Mouse (Mus musculus) neural tube, embryonic 14.5 days (tissue): ENCODE data around the gene Sirt4. TPM values are rescaled to one million over a fixed set of nuclear protein-coding genes. Genes with fewer than 3 reads are reported as not detected.
"Not testable (repeated sequence)": the region's sequence is repeated elsewhere in the genome, so short reads cannot be mapped to it uniquely, and the experiment has no call there.

Experiments used
- ATAC-seq: fragments of 200-750 bp; cut with Nextera tagmentation; 2 replicates; pipeline ENCODE4 v1.8.0; 2017; ENCODE audit warnings: low read depth, mild to moderate bottlenecking, moderate TSS enrichment, moderate library complexity
- H3K27ac ChIP-seq: fragments of 300-500 bp; sonication (generic); 2 replicates; pipeline ENCODE4 v1.5.1; 2014; ENCODE audit warnings: low read depth, mild to moderate bottlenecking, control low read depth, low read length, moderate library complexity, mixed read lengths
- H3K27me3 ChIP-seq: fragments of 300-500 bp; sonication (generic); 2 replicates; pipeline ENCODE4 v1.6.1; 2014; ENCODE audit warnings: low read length; ENCODE audit not compliant: control insufficient read depth, insufficient read depth
- H3K36me3 ChIP-seq: fragments of 300-500 bp; sonication (generic); 2 replicates; pipeline ENCODE4 v1.6.1; 2014; ENCODE audit warnings: low read length, mixed read lengths; ENCODE audit not compliant: control insufficient read depth, insufficient read depth
- H3K4me1 ChIP-seq: fragments of 300-500 bp; sonication (generic); 2 replicates; pipeline ENCODE4 v1.6.1; 2014; ENCODE audit warnings: low read length; ENCODE audit not compliant: control insufficient read depth, insufficient read depth
- H3K4me2 ChIP-seq: fragments of 300-500 bp; sonication (generic); 2 replicates; pipeline ENCODE4 v1.6.1; 2014; ENCODE audit warnings: mild to moderate bottlenecking, low read depth, low read length, control low read depth
- H3K4me3 ChIP-seq: fragments of 300-500 bp; sonication (generic); 2 replicates; pipeline ENCODE4 v1.5.1; 2014; ENCODE audit warnings: low read depth, low read length, control low read depth, mixed read lengths
- H3K9ac ChIP-seq: fragments of 300-500 bp; sonication (generic); replicated peaks from 2 replicates; pipeline ENCODE4 v1.6.1; 2014; ENCODE audit warnings: low read depth, mild to moderate bottlenecking, control low read depth, low read length, mixed read lengths
- H3K9me3 ChIP-seq: fragments of 300-500 bp; sonication (generic); 2 replicates; pipeline ENCODE4 v1.6.1; 2016; ENCODE audit warnings: low read length; ENCODE audit not compliant: control insufficient read depth
- WGBS: fragments of 180-500 bp; shearing (Covaris S2); extraction: QIAGEN DNeasy Blood & Tissue Kit; methylation state at CpG from one replicate; pipeline ENCODE4 v1.1.7; 2014; 5-methylcytosine and 5-hydroxymethylcytosine counted together
- polyA plus RNA-seq: library from polyadenylated mRNA; unstranded; fragments of >200 nt; fragmentation: Nextera tagmentation; extraction: Ambion mirVana; gene quantifications from 2 replicates; pipeline ENCODE4 v1.2.1, GENCODE M21; 2014

Gene Sirt4
- polyA plus RNA-seq, 1 experiment from 2014 or later = 32.6 TPM

DNA sequence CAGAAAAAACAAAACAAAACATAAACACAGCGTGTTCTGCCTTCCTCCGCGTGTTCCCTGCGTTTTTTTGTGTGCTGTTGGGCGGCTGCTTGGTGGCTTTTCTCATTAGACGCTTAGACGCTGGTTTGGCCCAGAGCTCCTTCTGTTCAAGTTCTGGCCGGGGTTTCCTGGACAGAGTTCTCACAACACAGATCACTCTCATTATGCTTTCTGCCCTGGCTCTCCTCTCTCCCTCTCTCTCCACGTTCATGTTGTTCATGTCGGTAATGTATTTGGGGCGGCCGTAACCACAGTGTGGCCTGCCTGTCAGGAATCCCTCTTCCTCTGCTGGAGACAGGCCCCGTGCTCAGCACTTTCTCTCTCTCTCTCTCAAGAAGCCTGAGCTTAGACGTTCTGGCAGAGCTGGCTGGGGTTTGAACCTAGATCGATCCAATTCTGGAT lies 24.8 kb upstream of the Sirt4 start:
- no peak for ATAC-seq
- Histone ChIP-seq H3K9ac (no peak overlapping the region), H3K4me1 (peaks cover 28% of the 10 kb centered on the region), H3K4me2 (peak overlapping the region; percentile 82; the same call in 1 of the 2 replicates), H3K36me3 (no peaks in the 10 kb centered on the region), H3K27me3 (no peaks in the 10 kb centered on the region), H3K9me3 (no peaks in the 10 kb centered on the region), H3K4me3 (no peak overlapping the region), H3K27ac (peak overlapping the region; percentile 28; the same call in 1 of the 2 replicates)
- 43% methylated on average over 15 of the region's 15 CpGs for WGBS

DNA sequence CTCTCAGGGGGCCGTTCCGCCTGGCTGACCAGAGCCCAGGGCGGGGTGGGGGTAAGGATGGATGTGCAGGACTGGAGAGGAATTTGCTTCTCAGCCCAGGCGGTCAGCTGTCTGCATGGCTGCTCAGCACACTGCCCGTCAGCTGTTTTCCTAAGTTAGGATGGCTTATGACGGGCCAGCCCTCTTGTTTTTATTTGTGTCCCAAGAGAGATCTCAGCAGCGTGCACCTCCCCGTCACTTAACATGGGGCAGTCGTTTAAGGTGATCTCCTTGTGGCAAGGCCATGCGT lies 24.3 kb upstream of the Sirt4 start:
- Histone ChIP-seq H3K4me3 (peak overlapping the region; percentile 75; the same call in 1 of the 2 replicates), H3K36me3 (no peaks in the 10 kb centered on the region), H3K9ac (0 out of 2 replicates have a peak overlapping the region, but pooled peaks have one; percentile 33), H3K4me2 (peak overlapping the region; percentile 82), H3K9me3 (no peaks in the 10 kb centered on the region), H3K4me1 (peaks cover 27% of the 10 kb centered on the region), H3K27ac (no peak overlapping the region), H3K27me3 (no peaks in the 10 kb centered on the region)
- WGBS = 26% methylated on average over 10 of the region's 10 CpGs
- ATAC-seq = peak; percentile 29; the same call in 1 of the 2 replicates

DNA sequence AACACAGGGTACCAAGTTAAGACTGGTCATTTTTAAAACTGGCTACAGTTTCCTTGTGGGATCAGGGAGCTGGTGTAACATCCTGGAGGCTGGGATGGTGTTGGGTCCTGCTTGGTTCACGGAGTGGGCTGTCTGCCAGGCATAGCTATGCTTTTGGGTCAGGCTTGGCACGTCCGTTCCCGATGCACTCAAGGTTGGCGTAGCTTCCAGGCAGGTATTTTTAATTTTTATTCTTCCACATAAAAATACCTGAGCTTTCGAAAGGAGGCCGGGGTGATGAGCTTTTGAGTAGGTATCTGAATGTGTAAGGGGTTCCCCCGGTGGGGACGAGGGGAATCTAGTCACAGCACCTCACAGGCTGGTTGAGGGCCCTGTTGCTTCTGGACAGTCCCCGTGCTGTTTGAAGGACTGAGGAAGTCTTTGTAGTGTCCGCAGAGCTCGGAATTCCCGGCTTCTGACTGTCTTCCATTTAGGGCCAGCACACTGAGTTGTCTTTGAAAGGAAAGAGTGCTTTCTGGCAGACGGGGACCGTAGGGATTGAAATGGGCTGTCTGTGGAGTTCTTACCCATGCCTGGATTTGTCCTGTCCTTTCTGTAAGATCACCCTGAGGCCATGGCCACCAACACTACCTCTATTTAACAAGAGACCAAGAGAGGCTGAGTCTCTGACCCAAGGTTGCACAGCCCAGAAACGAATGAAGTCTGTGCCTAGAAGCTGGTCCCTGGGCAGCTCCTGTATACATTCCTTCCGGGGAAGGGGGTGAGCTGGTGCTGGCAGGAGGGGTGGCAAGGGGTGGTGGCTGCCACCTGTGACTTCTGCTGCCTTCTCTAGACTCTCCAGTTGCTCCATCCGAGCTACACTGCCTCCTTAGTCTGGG lies 23.7 kb upstream of the Sirt4 start:
- 54% methylated on average over 18 of the region's 18 CpGs for WGBS
- H3K27ac ChIP-seq = no peak overlapping the region

DNA sequence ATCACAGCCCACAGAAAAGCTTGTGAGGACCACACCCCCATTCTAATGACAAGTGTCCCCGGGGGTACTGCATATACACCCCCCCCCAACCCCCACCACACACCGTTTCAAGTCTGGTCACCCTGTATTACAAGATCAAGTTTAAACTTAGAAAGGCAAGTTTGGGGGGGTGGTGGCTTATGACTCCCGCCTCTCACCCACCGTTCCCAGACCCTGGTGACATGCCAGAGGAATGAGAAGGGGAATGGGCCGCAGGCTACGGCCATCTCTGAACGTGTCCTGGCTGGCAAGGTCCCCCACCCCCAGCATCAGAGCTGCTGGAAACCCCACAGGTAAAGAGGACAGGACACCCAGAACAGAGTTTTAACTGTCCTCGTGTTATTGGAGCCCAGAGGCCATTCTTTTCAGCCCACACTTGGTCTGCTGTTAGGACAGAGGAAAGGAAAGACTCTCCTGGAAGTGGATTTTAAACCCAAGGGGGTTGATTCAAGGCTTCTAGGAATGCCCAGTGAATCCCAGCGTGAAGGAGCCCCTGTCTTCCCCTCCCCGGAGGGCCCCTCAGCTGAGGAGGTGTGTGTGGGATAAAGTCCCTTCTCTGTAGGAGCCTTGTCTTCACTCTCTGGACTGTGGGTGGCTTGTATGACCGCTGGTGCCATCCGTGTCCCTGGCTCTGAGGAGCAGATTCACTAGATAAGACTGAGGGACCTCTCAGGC lies 22.9 kb upstream of the Sirt4 start:
- Histone ChIP-seq H3K4me2 (peak overlapping the region; percentile 82), H3K4me1 (peaks cover 27% of the 10 kb centered on the region), H3K27me3 (no peaks in the 10 kb centered on the region), H3K9me3 (no peaks in the 10 kb centered on the region), H3K27ac (no peak overlapping the region), H3K4me3 (peak overlapping the region; percentile 75), H3K36me3 (no peaks in the 10 kb centered on the region), H3K9ac (peak overlapping the region; percentile 76)
- ATAC-seq = no peak
- 36% methylated on average over 12 of the region's 12 CpGs for WGBS

More for the DNA sequence above, 23.7 kb upstream of the Sirt4 start:
- no peaks in the 10 kb centered on the region for H3K36me3 ChIP-seq
- H3K9me3 ChIP-seq = no peaks in the 10 kb centered on the region
- peaks cover 27% of the 10 kb centered on the region for H3K4me1 ChIP-seq
- peak overlapping the region; percentile 75 for H3K4me3 ChIP-seq
- ATAC-seq = no peak
- peak overlapping the region; percentile 82 for H3K4me2 ChIP-seq
- H3K27me3 ChIP-seq = no peaks in the 10 kb centered on the region
- peak overlapping the region; percentile 76; the same call in 1 of the 2 replicates for H3K9ac ChIP-seq

DNA sequence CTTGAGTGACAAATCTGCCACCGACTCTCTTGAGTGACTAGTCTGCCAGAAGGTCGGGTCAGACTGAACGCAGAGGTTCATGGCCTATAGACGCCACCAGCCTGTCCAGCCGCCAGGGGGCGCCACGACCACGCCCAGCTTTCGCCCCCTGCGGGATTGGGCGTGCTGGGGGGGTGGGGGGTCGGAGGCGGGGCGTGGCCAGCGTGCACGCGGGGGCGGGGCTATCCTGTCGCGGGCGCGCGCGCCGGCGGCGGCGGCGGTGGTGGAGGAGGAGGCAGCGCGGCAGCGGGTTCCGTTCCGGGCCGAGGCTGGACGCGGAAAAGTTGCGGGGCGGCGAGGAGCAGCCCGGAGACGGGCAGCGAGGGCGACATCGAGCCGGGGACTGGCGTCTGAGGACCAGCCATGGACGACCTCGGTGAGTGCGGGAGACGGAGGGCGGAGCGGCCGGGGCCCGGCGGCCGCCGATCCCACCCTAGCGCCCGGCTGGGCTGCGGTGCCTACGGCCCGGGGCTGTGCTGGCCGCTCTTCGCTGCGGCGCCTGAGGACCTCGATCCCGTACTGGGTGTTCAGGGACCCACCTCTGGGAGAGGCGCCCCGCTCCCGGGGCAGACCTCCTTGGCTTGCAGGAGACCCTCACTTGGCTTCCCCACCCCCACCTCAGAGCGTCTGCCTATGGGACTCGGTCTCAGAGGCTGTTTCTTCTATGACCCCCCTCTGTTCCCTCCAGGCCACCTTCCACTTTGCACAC lies 22.1 kb upstream of the Sirt4 start, which contains the start of gene Pxn:
Pxn (plus strand) TSS at position 223 of the 748 bp plus-strand sequence.
- ATAC-seq = peak; percentile 81
- Histone ChIP-seq H3K9me3 (no peaks in the 10 kb centered on the region), H3K36me3 (no peaks in the 10 kb centered on the region), H3K4me3 (peak within 1 kb of the TSS; percentile 75), H3K4me1 (peaks cover 27% of the 10 kb centered on the region), H3K4me2 (peak within 1 kb of the TSS; percentile 82), H3K9ac (peak within 1 kb of the TSS; percentile 76), H3K27ac (no peak within 1 kb of the TSS), H3K27me3 (no peaks in the 10 kb centered on the region)
- WGBS = under 1% methylated on average over 37 of the region's 74 CpGs

DNA sequence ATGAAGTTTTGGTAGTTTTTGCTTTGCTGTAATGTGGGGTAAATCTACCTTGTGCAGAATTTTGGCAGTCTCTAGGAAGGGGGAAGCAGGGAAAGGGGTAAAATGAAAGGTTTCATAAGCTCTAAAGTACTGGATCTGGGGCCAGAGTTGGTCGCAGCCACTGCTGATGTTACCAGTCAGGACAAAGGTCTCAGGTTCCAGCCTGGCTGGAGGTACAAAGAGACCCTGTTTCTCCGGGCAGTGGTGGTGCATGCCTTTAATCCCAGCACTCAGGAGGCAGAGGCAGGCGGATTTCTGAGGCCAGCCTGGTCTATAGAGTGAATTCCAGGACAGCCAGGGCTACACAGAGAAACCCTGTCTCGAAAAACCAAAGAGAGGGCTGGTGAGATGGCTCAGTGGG lies 21.1 kb upstream of the Sirt4 start:
- H3K27ac ChIP-seq, H3K27me3 ChIP-seq, H3K4me3 ChIP-seq, H3K9me3 ChIP-seq, H3K4me2 ChIP-seq, H3K36me3 ChIP-seq, ATAC-seq, H3K9ac ChIP-seq: not testable (repeated sequence)
- peaks cover 27% of the 10 kb centered on the region for H3K4me1 ChIP-seq
- 79% methylated on average over 4 of the region's 4 CpGs for WGBS

DNA sequence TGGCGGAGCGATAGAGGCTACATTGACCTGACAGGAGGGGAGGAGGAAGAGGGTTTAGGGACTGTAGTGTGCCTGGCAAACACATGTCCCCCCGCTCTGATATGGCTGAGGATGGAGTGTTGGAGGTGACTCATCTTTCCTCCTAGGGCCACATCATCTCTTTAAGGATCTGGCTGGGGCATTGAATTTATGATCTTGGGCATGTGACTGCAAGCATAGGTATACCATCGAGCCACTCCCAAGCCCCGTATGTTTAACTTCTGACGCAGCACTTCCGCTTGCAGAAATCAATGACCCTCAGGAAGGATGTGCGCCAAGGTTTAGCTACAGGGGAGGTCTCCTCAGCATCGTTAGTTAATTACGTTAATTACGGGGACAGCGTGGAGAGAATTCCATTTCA lies 18.5 kb upstream of the Sirt4 start:
- Histone ChIP-seq H3K36me3 (no peaks in the 10 kb centered on the region), H3K9ac (no peak overlapping the region), H3K27ac (no peak overlapping the region), H3K4me3 (no peak overlapping the region), H3K4me2 (no peak overlapping the region), H3K9me3 (no peaks in the 10 kb centered on the region), H3K4me1 (peaks cover 9% of the 10 kb centered on the region), H3K27me3 (no peaks in the 10 kb centered on the region)
- WGBS = 68% methylated on average over 12 of the region's 12 CpGs
- ATAC-seq = no peak

DNA sequence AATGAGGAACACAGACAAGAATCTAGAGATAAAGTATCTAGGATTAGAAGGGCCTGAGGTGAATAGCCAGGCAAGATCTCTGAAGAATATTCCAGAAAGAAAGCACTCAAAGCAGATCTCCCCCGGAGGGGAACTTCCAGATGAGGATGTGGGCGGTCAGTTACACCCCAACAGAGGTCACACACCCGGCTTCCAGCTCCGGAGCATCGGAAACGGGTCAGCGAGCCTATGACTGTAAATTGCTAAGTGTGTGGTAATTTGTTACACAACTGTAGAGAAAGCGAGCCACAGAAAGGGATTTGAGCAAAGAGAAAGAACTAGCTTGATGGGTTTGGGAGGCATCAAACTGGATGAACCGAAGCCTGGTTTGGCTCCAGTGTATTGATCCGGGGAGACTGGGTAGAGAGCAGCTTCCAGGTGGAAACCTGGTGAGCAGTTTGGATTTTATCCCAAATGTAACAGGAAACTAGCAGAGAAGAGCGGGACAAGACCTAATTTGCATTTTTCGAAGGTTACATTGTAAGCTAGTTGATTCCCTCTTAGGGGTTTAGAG lies 15.9 kb upstream of the Sirt4 start:
- H3K4me3 ChIP-seq = no peak overlapping the region
- ATAC-seq = no peak
- no peak overlapping the region for H3K4me2 ChIP-seq
- H3K4me1 ChIP-seq = no peaks in the 10 kb centered on the region
- no peaks in the 10 kb centered on the region for H3K36me3 ChIP-seq
- H3K9ac ChIP-seq = no peak overlapping the region
- H3K27me3 ChIP-seq = no peaks in the 10 kb centered on the region
- H3K9me3 ChIP-seq = no peaks in the 10 kb centered on the region
- H3K27ac ChIP-seq = no peak overlapping the region
- WGBS = 82% methylated on average over 12 of the region's 12 CpGs
